Mouse (Mus musculus): Measurements from ENCODE around the gene Fuk.
"Not testable (repeated sequence)": the region's sequence is repeated elsewhere in the genome, so short reads cannot be mapped to it uniquely, and the experiment has no call there.

- not testable (repeated sequence) for TF ChIP-seq POLR2A (IDR thresholded peaks at IDR 0.05; ENCODE audit: low read depth, low read length); CTCF (IDR thresholded peaks at IDR 0.05; ENCODE audit: extremely low read depth, insufficient read length, insufficient replicate concordance, low read depth, low read length)
Measured at GRCm38 (mm10) chr8:110861347-110862025, 40.8 kb downstream of the Fuk start.
